Mouse (Mus musculus) MEL-GATA-1-ER (cell line): ENCODE results near the gene Fam213b.

ENCODE experiments used
- DNase-seq: peaks from one replicate; pipeline ENCODE4 v3.0.0-alpha.2; 2012; ENCODE audit warnings: low read depth; ENCODE audit errors: extremely low read depth

Gene Fam213b

DNA sequence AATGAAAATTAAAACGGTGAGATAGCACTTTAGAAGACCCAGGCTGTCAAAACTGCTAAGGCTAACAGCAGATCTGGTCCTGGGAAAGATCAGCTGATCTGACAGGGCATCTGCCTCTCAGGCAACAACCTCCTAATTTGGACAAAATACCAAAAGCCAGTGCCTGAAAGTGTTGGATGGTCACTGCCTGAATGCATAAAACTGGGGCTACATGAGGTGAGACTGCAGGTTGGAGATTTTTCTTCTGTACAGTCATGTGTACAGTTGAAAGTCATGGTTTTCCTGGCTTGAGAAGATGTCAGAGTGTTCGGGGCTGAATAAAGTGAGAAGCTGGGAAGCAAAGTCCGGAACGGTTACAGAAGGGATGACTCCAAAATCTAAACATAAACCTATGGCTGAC is 45.1 kb downstream of the Fam213b start:
- DNase-seq: no peak

DNA sequence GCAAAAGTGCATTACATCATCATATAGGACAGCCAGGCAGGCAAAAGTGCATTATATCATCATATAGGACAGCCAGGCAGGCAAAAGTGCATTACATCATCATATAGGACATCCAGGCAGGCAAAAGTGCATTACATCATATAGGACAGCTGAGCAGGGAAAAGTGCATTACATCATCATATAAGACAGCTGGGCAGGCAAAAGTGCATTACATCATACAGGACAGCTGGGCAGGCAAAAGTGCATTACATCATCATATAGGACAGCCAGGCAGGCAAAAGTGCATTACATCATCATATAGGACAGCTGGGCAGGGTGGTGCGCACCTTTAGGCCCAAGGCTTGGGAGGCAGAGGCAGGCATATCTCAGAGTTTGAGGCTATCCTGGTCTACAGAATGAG is 46.2 kb downstream of the Fam213b start:
- no peak for DNase-seq
